Mouse (Mus musculus): Measurements from ENCODE around the gene Gm20388. TPM values are rescaled to one million over a fixed set of nuclear protein-coding genes. Genes with fewer than 3 reads are reported as not detected.
"Not testable (repeated sequence)": the region's sequence is repeated elsewhere in the genome, so short reads cannot be mapped to it uniquely, and the experiment has no call there.

The Gm20388 gene
- polyA plus RNA-seq, 1 experiment from 2014 or later = not detected

DNA sequence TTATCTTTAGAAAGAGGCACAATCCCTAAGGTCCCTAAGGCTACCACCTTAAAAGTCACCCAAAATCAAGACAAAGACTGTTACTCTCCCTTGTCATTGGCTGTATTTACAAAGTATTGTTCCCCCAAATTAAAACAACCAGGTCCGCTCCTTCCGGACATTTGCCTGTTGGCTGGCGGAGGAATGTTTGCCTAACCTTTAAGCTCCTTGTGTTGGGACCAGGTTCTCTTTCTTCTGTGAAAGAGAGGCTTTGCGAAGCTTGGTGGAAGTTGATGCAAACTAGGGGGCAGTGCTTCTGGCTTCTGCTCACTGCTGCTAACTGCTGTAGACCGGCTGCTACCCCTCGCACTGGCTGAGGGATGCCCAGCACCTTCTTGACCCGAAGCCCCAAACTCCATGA is 3898.0 kb downstream of the Gm20388 start:
- no peak for ATAC-seq (ENCODE audit: insufficient number of reproducible peaks, insufficient read depth, low FRiP score, low read depth)
- WGBS = 79% methylated on average over 7 of the region's 7 CpGs
- no peaks in the 10 kb centered on the region for H3K36me3 ChIP-seq (ENCODE audit: control insufficient read depth, insufficient read depth, low read length)
- no peak overlapping the region for H3K4me2 ChIP-seq (ENCODE audit: low read length)
- H3K9me3 ChIP-seq (ENCODE audit: control insufficient read depth, low read length) = no peaks in the 10 kb centered on the region
- no peak overlapping the region for H3K27ac ChIP-seq (replicated peaks in 1 of 2; ENCODE audit: control insufficient read depth in 1 of 2, insufficient read depth in 1 of 2, low read depth in 2 of 2, low read length in 2 of 2)
- peaks cover 9 to 17% of the 10 kb centered on the region in 2 experiments for H3K4me1 ChIP-seq (ENCODE audit: control insufficient read depth in 2 of 2, insufficient read depth in 2 of 2, low read length in 2 of 2)
- no peak overlapping the region for H3K4me3 ChIP-seq (ENCODE audit: control insufficient read depth in 1 of 2, insufficient read depth in 1 of 2, low read depth in 1 of 2, low read length in 2 of 2)
- no peak overlapping the region for H3K9ac ChIP-seq (ENCODE audit: low read length)
- no peaks in the 10 kb centered on the region for H3K27me3 ChIP-seq (ENCODE audit: control insufficient read depth, insufficient read depth, low read length)

DNA sequence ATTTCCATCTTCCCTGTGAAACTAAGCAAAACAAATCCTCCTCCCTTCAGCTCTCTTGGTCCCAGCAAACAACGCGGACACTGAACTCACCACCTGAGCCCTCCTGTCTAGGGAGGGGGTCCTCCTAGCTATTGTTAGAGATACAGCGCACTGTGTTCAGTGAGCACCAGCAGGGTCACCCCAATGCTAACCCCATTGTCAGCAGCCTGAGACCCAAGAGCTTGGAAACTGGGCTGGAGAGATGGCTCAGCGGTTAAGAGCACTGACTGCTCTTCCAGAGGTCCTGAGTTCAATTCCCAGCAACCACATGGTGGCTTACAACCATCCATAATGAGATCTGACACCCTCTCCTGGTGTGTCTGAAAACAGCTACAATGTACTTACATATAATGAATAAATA is 3898.7 kb downstream of the Gm20388 start:
- not testable (repeated sequence) for H3K4me3 ChIP-seq (ENCODE audit: control insufficient read depth in 1 of 2, insufficient read depth in 1 of 2, low read depth in 1 of 2, low read length in 2 of 2); H3K27me3 ChIP-seq (ENCODE audit: control insufficient read depth, insufficient read depth, low read length); H3K27ac ChIP-seq (replicated peaks in 1 of 2; ENCODE audit: control insufficient read depth in 1 of 2, insufficient read depth in 1 of 2, low read depth in 2 of 2, low read length in 2 of 2); H3K4me2 ChIP-seq (ENCODE audit: low read length); H3K9me3 ChIP-seq (ENCODE audit: control insufficient read depth, low read length); H3K9ac ChIP-seq (ENCODE audit: low read length); ATAC-seq (ENCODE audit: insufficient number of reproducible peaks, insufficient read depth, low FRiP score, low read depth); H3K36me3 ChIP-seq (ENCODE audit: control insufficient read depth, insufficient read depth, low read length)
- WGBS = 91% methylated on average over 4 of the region's 4 CpGs
- peaks cover 9 to 17% of the 10 kb centered on the region in 2 experiments for H3K4me1 ChIP-seq (ENCODE audit: control insufficient read depth in 2 of 2, insufficient read depth in 2 of 2, low read length in 2 of 2)

DNA sequence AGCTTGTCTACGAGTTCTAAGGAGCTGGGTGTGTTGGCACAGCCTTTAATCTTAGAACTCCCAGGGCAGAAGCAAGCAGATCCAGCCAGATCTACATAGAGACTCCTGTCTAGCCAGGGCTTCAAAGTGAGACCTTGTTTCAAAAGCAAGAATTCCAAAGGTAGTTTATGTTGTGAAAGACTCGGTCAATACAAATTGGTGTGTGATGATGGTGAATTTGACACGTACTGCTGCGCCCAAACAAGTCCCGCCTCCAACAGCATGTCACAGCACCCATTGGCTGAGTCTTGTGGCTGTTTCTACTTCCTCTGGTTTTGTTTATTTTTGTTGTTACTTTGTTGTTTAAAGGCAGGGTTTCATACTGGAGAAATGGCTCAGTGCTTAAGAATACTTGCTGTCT is 3901.6 kb downstream of the Gm20388 start:
- peaks cover 9 to 11% of the 10 kb centered on the region in 2 experiments; a peak in 3 of 4 replicates for H3K4me1 ChIP-seq (ENCODE audit: control insufficient read depth in 2 of 2, insufficient read depth in 2 of 2, low read length in 2 of 2)
- H3K4me3 ChIP-seq (ENCODE audit: control insufficient read depth in 1 of 2, insufficient read depth in 1 of 2, low read depth in 1 of 2, low read length in 2 of 2) = no peak overlapping the region
- H3K9me3 ChIP-seq (ENCODE audit: control insufficient read depth, low read length) = no peaks in the 10 kb centered on the region
- H3K4me2 ChIP-seq (ENCODE audit: low read length) = no peak overlapping the region
- no peak overlapping the region for H3K27ac ChIP-seq (replicated peaks in 1 of 2; ENCODE audit: control insufficient read depth in 1 of 2, insufficient read depth in 1 of 2, low read depth in 2 of 2, low read length in 2 of 2)
- H3K36me3 ChIP-seq (ENCODE audit: control insufficient read depth, insufficient read depth, low read length) = no peaks in the 10 kb centered on the region; the same call in 1 of the 2 replicates
- WGBS = 84% methylated on average over 5 of the region's 5 CpGs
- H3K9ac ChIP-seq (ENCODE audit: low read length) = no peak overlapping the region
- no peak for ATAC-seq (ENCODE audit: insufficient number of reproducible peaks, insufficient read depth, low FRiP score, low read depth)
- no peaks in the 10 kb centered on the region for H3K27me3 ChIP-seq (ENCODE audit: control insufficient read depth, insufficient read depth, low read length)

DNA sequence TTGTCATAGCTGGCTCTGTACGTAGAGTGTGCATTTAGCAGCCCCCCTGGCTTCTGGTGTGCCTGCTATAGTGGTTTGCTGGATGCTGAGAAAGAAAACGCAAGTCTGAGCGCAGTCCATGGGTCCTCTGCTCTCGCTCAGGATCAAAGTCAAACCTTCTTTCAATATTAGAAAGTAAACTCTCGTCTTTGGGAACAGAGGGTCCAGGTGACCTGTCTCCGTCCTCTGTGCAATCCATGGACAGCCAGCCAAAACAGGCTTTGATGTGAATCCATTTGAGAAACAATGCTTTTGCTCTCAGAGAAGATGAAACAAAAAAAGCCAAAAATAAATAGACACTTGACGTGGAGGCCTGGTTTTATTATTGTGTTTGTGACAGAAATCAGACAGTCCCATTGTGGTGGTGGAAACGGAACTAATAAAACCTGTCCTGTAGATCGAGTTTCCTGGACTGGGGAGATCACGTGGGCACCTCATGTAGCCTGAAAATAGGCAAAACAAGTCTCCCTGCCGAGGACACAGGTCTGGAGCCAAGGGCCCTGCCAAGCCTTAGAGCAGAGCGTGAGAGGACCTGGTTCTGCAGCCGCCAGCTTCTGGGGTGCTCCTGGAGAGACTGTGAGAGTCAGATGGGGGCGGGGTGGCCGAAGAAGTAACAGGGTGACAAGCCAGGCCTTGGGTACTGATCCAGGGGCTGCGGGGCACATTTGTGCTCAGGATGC is 3902.7 kb downstream of the Gm20388 start:
- Histone ChIP-seq H3K36me3 (ENCODE audit: control insufficient read depth, insufficient read depth, low read length) (no peaks in the 10 kb centered on the region; the same call in 1 of the 2 replicates), H3K4me3 (ENCODE audit: control insufficient read depth in 1 of 2, insufficient read depth in 1 of 2, low read depth in 1 of 2, low read length in 2 of 2) (no peak overlapping the region), H3K9me3 (ENCODE audit: control insufficient read depth, low read length) (no peaks in the 10 kb centered on the region), H3K27ac (replicated peaks in 1 of 2; ENCODE audit: control insufficient read depth in 1 of 2, insufficient read depth in 1 of 2, low read depth in 2 of 2, low read length in 2 of 2) (no peak overlapping the region), H3K4me1 (ENCODE audit: control insufficient read depth in 2 of 2, insufficient read depth in 2 of 2, low read length in 2 of 2) (peaks cover 5 to 6% of the 10 kb centered on the region in 2 experiments; a peak in 2 of 4 replicates), H3K4me2 (ENCODE audit: low read length) (no peak overlapping the region), H3K27me3 (ENCODE audit: control insufficient read depth, insufficient read depth, low read length) (no peaks in the 10 kb centered on the region), H3K9ac (ENCODE audit: low read length) (no peak overlapping the region)
- ATAC-seq (ENCODE audit: insufficient number of reproducible peaks, insufficient read depth, low FRiP score, low read depth) = no peak
- 76% methylated on average over 16 of the region's 16 CpGs for WGBS

DNA sequence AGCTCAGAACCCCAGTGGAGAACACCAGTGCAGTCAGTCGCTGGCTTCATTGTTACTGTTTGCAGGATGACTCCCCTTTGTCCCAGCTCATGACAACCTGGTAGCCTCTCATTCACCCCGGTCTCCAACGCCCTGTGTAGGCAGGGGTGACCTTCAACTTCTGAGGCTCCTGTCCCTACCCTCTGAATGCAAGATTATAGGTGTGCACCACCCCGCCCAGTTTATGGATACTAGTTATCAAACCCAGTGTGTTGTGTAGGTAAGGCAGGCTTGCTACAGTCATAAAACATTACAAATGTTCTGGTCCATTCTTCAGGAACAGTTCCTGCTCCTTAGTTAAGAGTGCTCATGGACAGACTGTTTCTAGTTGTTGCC is 3903.2 kb downstream of the Gm20388 start:
- no peak overlapping the region for H3K9ac ChIP-seq (ENCODE audit: low read length)
- ATAC-seq (ENCODE audit: insufficient number of reproducible peaks, insufficient read depth, low FRiP score, low read depth) = no peak
- H3K4me2 ChIP-seq (ENCODE audit: low read length) = no peak overlapping the region

DNA sequence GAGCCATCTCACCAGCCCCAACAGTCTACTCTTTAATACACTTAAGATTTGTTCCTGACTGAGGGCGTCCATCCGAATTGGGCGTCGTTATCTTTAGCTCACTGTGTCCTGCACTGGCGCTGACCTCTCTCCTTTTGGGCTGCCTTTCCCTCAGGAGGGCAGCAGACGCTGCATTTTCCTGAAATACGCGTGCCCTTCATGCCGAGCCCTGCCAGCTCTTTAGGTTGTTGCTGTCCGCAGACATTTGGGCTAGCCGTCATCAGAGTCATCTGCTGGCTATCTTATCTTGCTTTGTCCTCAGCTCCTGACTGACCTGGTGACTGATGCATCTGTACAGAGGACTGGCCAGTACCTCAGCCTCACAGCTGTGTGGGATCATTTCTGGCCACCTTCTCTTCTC is 3904.7 kb downstream of the Gm20388 start:
- no peak for ATAC-seq (ENCODE audit: insufficient number of reproducible peaks, insufficient read depth, low FRiP score, low read depth)
- Histone ChIP-seq H3K9ac (ENCODE audit: low read length) (no peak overlapping the region), H3K4me3 (ENCODE audit: control insufficient read depth in 1 of 2, insufficient read depth in 1 of 2, low read depth in 1 of 2, low read length in 2 of 2) (no peak overlapping the region), H3K9me3 (ENCODE audit: control insufficient read depth, low read length) (no peaks in the 10 kb centered on the region), H3K27me3 (ENCODE audit: control insufficient read depth, insufficient read depth, low read length) (no peaks in the 10 kb centered on the region), H3K4me2 (ENCODE audit: low read length) (no peak overlapping the region), H3K4me1 (ENCODE audit: control insufficient read depth in 2 of 2, insufficient read depth in 2 of 2, low read length in 2 of 2) (peaks cover 5 to 6% of the 10 kb centered on the region in 2 experiments; a peak in 2 of 4 replicates), H3K36me3 (ENCODE audit: control insufficient read depth, insufficient read depth, low read length) (no peaks in the 10 kb centered on the region; the same call in 1 of the 2 replicates), H3K27ac (replicated peaks in 1 of 2; ENCODE audit: control insufficient read depth in 1 of 2, insufficient read depth in 1 of 2, low read depth in 2 of 2, low read length in 2 of 2) (no peak overlapping the region)
- WGBS = 26% methylated on average over 11 of the region's 11 CpGs

More for the DNA sequence above, 3903.2 kb downstream of the Gm20388 start:
- Histone ChIP-seq H3K4me1 (ENCODE audit: control insufficient read depth in 2 of 2, insufficient read depth in 2 of 2, low read length in 2 of 2) (peaks cover 5 to 6% of the 10 kb centered on the region in 2 experiments; a peak in 2 of 4 replicates), H3K27me3 (ENCODE audit: control insufficient read depth, insufficient read depth, low read length) (no peaks in the 10 kb centered on the region), H3K9me3 (ENCODE audit: control insufficient read depth, low read length) (no peaks in the 10 kb centered on the region), H3K36me3 (ENCODE audit: control insufficient read depth, insufficient read depth, low read length) (no peaks in the 10 kb centered on the region; the same call in 1 of the 2 replicates), H3K27ac (replicated peaks in 1 of 2; ENCODE audit: control insufficient read depth in 1 of 2, insufficient read depth in 1 of 2, low read depth in 2 of 2, low read length in 2 of 2) (no peak overlapping the region), H3K4me3 (ENCODE audit: control insufficient read depth in 1 of 2, insufficient read depth in 1 of 2, low read depth in 1 of 2, low read length in 2 of 2) (no peak overlapping the region)
- WGBS = 80% methylated on average over 4 of the region's 4 CpGs

DNA sequence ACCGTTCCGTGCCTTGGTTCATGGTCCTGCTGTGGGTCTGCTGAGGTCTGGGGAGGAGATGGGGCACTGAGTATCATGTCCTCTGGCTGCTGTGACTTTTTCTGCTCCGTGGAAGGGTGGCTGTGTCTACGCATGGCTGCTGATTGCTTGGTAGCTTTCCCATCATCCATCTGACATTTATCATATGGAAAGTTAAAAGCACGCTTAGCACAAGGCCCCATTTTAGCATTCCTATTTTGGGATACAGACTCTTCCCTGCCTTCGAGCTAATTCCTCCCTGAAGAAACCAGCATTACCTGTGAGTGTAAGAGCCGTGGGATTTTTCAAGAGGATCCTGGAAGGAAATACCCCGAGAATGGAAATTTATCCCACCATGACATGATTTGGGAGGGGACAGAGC is 3906.3 kb downstream of the Gm20388 start:
- Histone ChIP-seq H3K9me3 (ENCODE audit: control insufficient read depth, low read length) (no peaks in the 10 kb centered on the region), H3K27me3 (ENCODE audit: control insufficient read depth, insufficient read depth, low read length) (no peaks in the 10 kb centered on the region), H3K36me3 (ENCODE audit: control insufficient read depth, insufficient read depth, low read length) (peaks cover 3% of the 10 kb centered on the region; the same call in 1 of the 2 replicates), H3K4me2 (ENCODE audit: low read length) (no peak overlapping the region), H3K27ac (replicated peaks in 1 of 2; ENCODE audit: control insufficient read depth in 1 of 2, insufficient read depth in 1 of 2, low read depth in 2 of 2, low read length in 2 of 2) (no peak overlapping the region), H3K9ac (ENCODE audit: low read length) (no peak overlapping the region), H3K4me1 (ENCODE audit: control insufficient read depth in 2 of 2, insufficient read depth in 2 of 2, low read length in 2 of 2) (peaks cover 5 to 6% of the 10 kb centered on the region in 2 experiments; a peak in 2 of 4 replicates), H3K4me3 (ENCODE audit: control insufficient read depth in 1 of 2, insufficient read depth in 1 of 2, low read depth in 1 of 2, low read length in 2 of 2) (no peak overlapping the region)
- WGBS = 63% methylated on average over 8 of the region's 8 CpGs
- no peak for ATAC-seq (ENCODE audit: insufficient number of reproducible peaks, insufficient read depth, low FRiP score, low read depth)

Measured in heart, embryonic 14.5 days (tissue).